Mouse (Mus musculus) liver, embryonic 14.5 days (tissue): Measurements from ENCODE around the gene Slc25a27. TPM values are rescaled to one million over a fixed set of nuclear protein-coding genes. Genes with fewer than 3 reads are reported as not detected.

ENCODE experiments used
- ATAC-seq: fragments of 200-750 bp; cut with Nextera tagmentation; 2 replicates; pipeline ENCODE4 v1.8.0; 2017; ENCODE audit warnings: moderate number of reproducible peaks, mild to moderate bottlenecking, moderate library complexity; ENCODE audit not compliant: insufficient read depth
- DNase-seq, 3 experiments: peaks; one replicate each; pipeline ENCODE4 v3.0.0-alpha.2; 2012 to 2013; ENCODE audit warnings: low read depth in 3 of 3, low spot score in 3 of 3
- H3K27ac ChIP-seq: fragments of 300-500 bp; sonication (generic); 2 replicates; pipeline ENCODE4 v1.5.1; 2014; ENCODE audit warnings: moderate library complexity, mild to moderate bottlenecking, control low read depth, inconsistent platforms
- H3K27me3 ChIP-seq: fragments of 300-500 bp; sonication (generic); 2 replicates; pipeline ENCODE4 v1.6.1; 2014; ENCODE audit warnings: mild to moderate bottlenecking, low read length, moderate library complexity; ENCODE audit not compliant: control insufficient read depth, insufficient read depth
- H3K36me3 ChIP-seq: fragments of 300-500 bp; sonication (generic); replicated peaks from 2 replicates; pipeline ENCODE4 v1.6.1; 2014; ENCODE audit warnings: low read depth; ENCODE audit not compliant: control insufficient read depth, insufficient read depth
- H3K4me1 ChIP-seq, 2 experiments: fragments of 200-500 bp in 1 of 2; fragments of 300-500 bp in 1 of 2; sonication (generic) in 1 of 2; replicated peaks; 2 replicates each; pipeline ENCODE4 v1.6.1; 2012 to 2014; ENCODE audit warnings: antibody characterized with exemption in 1 of 2, inconsistent platforms in 1 of 2, low read length in 1 of 2; ENCODE audit not compliant: control insufficient read depth in 2 of 2, insufficient read depth in 2 of 2
- H3K4me2 ChIP-seq: fragments of 300-500 bp; sonication (generic); 2 replicates; pipeline ENCODE4 v1.6.1; 2014; ENCODE audit warnings: low read depth, mild to moderate bottlenecking, control low read depth, moderate library complexity
- H3K4me3 ChIP-seq, 2 experiments: fragments of 200-500 bp in 1 of 2; fragments of 300-500 bp in 1 of 2; sonication (generic) in 1 of 2; 2 replicates each; pipeline ENCODE4 v1.5.1; 2012 to 2014; ENCODE audit warnings: low read depth in 2 of 2, low read length in 2 of 2, mild to moderate bottlenecking in 2 of 2, control low read depth in 1 of 2, inconsistent platforms in 1 of 2, moderate library complexity in 1 of 2; ENCODE audit not compliant: insufficient read depth in 1 of 2
- H3K9ac ChIP-seq: fragments of 300-500 bp; sonication (generic); replicated peaks from 2 replicates; pipeline ENCODE4 v1.6.1; 2014; ENCODE audit warnings: mild to moderate bottlenecking, control low read depth, moderate library complexity
- H3K9me3 ChIP-seq: fragments of 300-500 bp; sonication (generic); 2 replicates; pipeline ENCODE4 v1.6.1; 2016; ENCODE audit warnings: low read length, mixed read lengths; ENCODE audit not compliant: control insufficient read depth
- CTCF ChIP-seq: IDR thresholded peaks from 2 replicates; pipeline ENCODE4 v1.5.1; 2016; ENCODE audit warnings: antibody characterized with exemption, low read depth, control low read depth
- EP300 ChIP-seq: IDR thresholded peaks from 2 replicates; pipeline ENCODE4 v1.6.1; 2016; ENCODE audit warnings: antibody characterized with exemption, low read depth
- WGBS: fragments of 180-500 bp; shearing (Covaris S2); extraction: QIAGEN DNeasy Blood & Tissue Kit; methylation state at CpG from one replicate; pipeline ENCODE4 v1.1.7; 2014; ENCODE audit not compliant: insufficient replicate concordance; 5-methylcytosine and 5-hydroxymethylcytosine counted together
- polyA plus RNA-seq, 2 experiments: library from polyadenylated mRNA; depleted of rRNA in 1 of 2; stranded (reverse) in 1 of 2; unstranded in 1 of 2; fragments of >200 nt; fragmentation: Nextera tagmentation in 1 of 2; extraction: Ambion mirVana in 1 of 2; gene quantifications; 2 replicates each; pipeline versions ENCODE4 v1.2.1 to v1.2.3; 2012 to 2014

The Slc25a27 gene
- polyA plus RNA-seq, 2 experiments, result 0.39 to 0.68 TPM

- TF ChIP-seq EP300, result no peak
- TF ChIP-seq CTCF, result no peak
- Histone ChIP-seq H3K9ac (no peak overlapping the region), H3K36me3 (no peaks in the 10 kb centered on the region), H3K9me3 (no peaks in the 10 kb centered on the region), H3K27me3 (no peaks in the 10 kb centered on the region), H3K4me2 (no peak overlapping the region; the same call in 1 of the 2 replicates), H3K4me1 (0 out of 4 replicates have a peak, but pooled peaks cover 0 to 2% of the 10 kb centered on the region in 2 experiments), H3K4me3 (no peak overlapping the region), H3K27ac (no peak overlapping the region)
- ATAC-seq, result no peak
- DNase-seq, result no peak
- WGBS, result 53% methylated on average over 6 of the region's 6 CpGs
Measured at GRCm38 (mm10) chr17:43669145-43669695, 2.2 kb upstream of the Slc25a27 start.

- no peak for ATAC-seq
Measured at GRCm38 (mm10) chr17:43667290-43667843, 353 bp upstream of the Slc25a27 start, which contains the start of gene Cyp39a1. Cyp39a1 (plus strand) TSS chr17:43667425.

GRCm38 (mm10) chr17:43651314-43652046 is 15.5 kb downstream of the Slc25a27 start:
- H3K9me3 ChIP-seq, result no peaks in the 10 kb centered on the region
- no peak overlapping the region for H3K4me2 ChIP-seq
- TF ChIP-seq CTCF, result peak; percentile 18; the same call in 1 of the 2 replicates
- TF ChIP-seq EP300, result no peak
- DNase-seq (no peak), ATAC-seq (no peak)
- no peaks in the 10 kb centered on the region for H3K36me3 ChIP-seq
- no peak overlapping the region for H3K27ac ChIP-seq
- no peaks in the 10 kb centered on the region for H3K27me3 ChIP-seq
- H3K9ac ChIP-seq, result no peak overlapping the region
- H3K4me1 ChIP-seq, result no peaks in the 10 kb centered on the region
- WGBS, result 59% methylated on average over 14 of the region's 14 CpGs
- no peak overlapping the region for H3K4me3 ChIP-seq

More at GRCm38 (mm10) chr17:43667290-43667843, 353 bp upstream of the Slc25a27 start, which contains the start of gene Cyp39a1:
- Histone ChIP-seq H3K36me3 (no peaks in the 10 kb centered on the region), H3K27me3 (no peaks in the 10 kb centered on the region), H3K27ac (no peak within 1 kb of the TSS), H3K4me3 (peak within 1 kb of the TSS; percentile 62 to 65), H3K4me1 (0 out of 4 replicates have a peak, but pooled peaks cover 0 to 2% of the 10 kb centered on the region in 2 experiments), H3K9me3 (no peaks in the 10 kb centered on the region), H3K9ac (peak within 1 kb of the TSS; percentile 44), H3K4me2 (peak within 1 kb of the TSS; percentile 71)
- WGBS, result 1% methylated on average over 17 of the region's 17 CpGs
- TF ChIP-seq CTCF (no peak), EP300 (no peak)
- no peak for DNase-seq

DNA sequence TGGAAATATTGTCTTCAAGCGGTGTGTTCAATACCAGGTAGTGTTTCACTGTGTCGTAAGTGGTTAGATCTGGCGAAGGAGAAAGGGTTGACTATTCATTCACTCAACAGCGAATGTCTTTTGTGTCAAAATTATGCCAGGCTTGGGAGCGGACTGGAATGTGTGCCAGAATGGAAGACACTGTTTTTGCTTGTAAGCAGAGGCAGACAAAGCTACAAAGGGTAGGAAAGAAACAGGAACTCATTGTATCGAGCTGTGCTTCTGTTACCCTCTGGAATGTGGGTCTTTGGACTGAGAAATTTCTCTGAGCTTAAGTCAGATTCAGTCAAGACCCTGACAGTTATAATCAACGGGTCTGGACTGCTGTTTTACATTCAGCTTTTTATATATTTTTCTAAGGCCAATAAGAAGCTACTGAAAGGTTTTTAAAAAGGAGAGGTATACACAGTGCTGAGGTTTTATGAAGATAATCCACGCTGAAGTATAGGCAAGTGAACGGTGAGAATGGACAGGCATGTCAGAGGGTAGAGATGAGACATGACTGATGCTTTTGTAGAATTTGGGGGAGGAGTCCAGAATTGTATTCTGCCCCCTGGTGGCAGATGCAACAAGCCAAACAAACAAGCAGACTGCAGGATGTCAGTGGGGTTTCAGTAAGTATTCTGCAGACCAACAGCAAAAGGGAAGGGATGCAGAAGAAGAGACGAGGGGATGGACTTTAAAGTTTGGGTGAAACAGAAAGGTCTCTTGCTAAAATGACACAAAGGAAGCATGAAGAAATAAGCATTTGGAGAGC is 17.2 kb downstream of the Slc25a27 start:
- Histone ChIP-seq H3K27ac (no peak overlapping the region), H3K4me3 (no peak overlapping the region), H3K4me2 (no peak overlapping the region), H3K27me3 (no peaks in the 10 kb centered on the region), H3K9ac (no peak overlapping the region), H3K9me3 (no peaks in the 10 kb centered on the region), H3K36me3 (no peaks in the 10 kb centered on the region), H3K4me1 (no peaks in the 10 kb centered on the region)
- WGBS, result 64% methylated on average over 10 of the region's 10 CpGs
- no peak for ATAC-seq
- no peak for DNase-seq
- TF ChIP-seq CTCF (peak; percentile 52), EP300 (no peak)
